Mouse (Mus musculus) C2C12 (cell line): ENCODE measurements at regions not wholly inside any gene's neighbourhood (a gene's known extent, or its start where the extent isn't known, plus 50 kb on each side); places are given as distances from the start of the nearest gene placed in this dataset.
A peak's percentile ranks its signal among the peaks of the same experiment; 100 is the strongest.

Experiments
- H3K27me3 ChIP-seq: one replicate; pipeline ENCODE4 v1.6.1; 2011; ENCODE audit not compliant: control insufficient read depth, insufficient read depth, insufficient read length
- H3K36me3 ChIP-seq: one replicate; pipeline ENCODE4 v1.6.1; 2011; ENCODE audit not compliant: control insufficient read depth, insufficient read depth
- H3K4me3 ChIP-seq: one replicate; pipeline ENCODE4 v1.5.1; 2011; ENCODE audit warnings: mild to moderate bottlenecking, control low read depth; ENCODE audit not compliant: poor library complexity, insufficient read depth, severe bottlenecking
- H3K79me2 ChIP-seq: one replicate; pipeline ENCODE4 v1.6.1; 2011; ENCODE audit not compliant: control insufficient read depth, insufficient read depth
- H3K79me3 ChIP-seq: one replicate; pipeline ENCODE4 v1.6.1; 2011; ENCODE audit warnings: low read depth, control low read depth
- H3ac ChIP-seq: one replicate; pipeline ENCODE3; 2011; ENCODE audit warnings: low read depth; ENCODE audit not compliant: control insufficient read depth, insufficient read length
- CEBPB ChIP-seq: IDR thresholded peaks from one replicate; pipeline ENCODE4 v1.6.1; 2011; ENCODE audit warnings: low read depth, mild to moderate bottlenecking, control low read depth, moderate library complexity
- CTCF ChIP-seq: IDR thresholded peaks from one replicate; pipeline ENCODE4 v1.5.1; 2011; ENCODE audit not compliant: control insufficient read depth, insufficient read depth, insufficient read length
- FOSL1 ChIP-seq: IDR thresholded peaks from one replicate; pipeline ENCODE4 v1.8.0; 2011; ENCODE audit warnings: mild to moderate bottlenecking, low read length; ENCODE audit not compliant: poor library complexity, insufficient read depth, severe bottlenecking
- MAX ChIP-seq: IDR thresholded peaks from one replicate; pipeline ENCODE4 v1.6.1; 2011; ENCODE audit warnings: mild to moderate bottlenecking, control low read depth
- MYOD1 ChIP-seq: IDR thresholded peaks from one replicate; pipeline ENCODE4 v1.6.1; 2011; ENCODE audit warnings: low read depth; ENCODE audit not compliant: control insufficient read depth, insufficient read length
- MYOG ChIP-seq: IDR thresholded peaks from one replicate; pipeline ENCODE4 v1.6.1; 2011; ENCODE audit not compliant: control insufficient read depth, insufficient read length; ENCODE audit errors: extremely low read depth
- USF1 ChIP-seq: IDR thresholded peaks from one replicate; pipeline ENCODE4 v1.6.1; 2011; ENCODE audit warnings: low read depth, mild to moderate bottlenecking, control low read depth, moderate library complexity

GRCm38 (mm10) chrX:11763351-11764082 is 396.6 kb downstream of the Bcor start:
- H3K4me3 ChIP-seq: no peak overlapping the region
- TF ChIP-seq MAX: no peak
- no peak for TF ChIP-seq CEBPB
- no peak for TF ChIP-seq CTCF
- no peak for TF ChIP-seq MYOD1
- no peak for TF ChIP-seq MYOG
- no peak for TF ChIP-seq USF1
- TF ChIP-seq FOSL1: no peak
- H3ac ChIP-seq: no peak overlapping the region
- no peaks in the 10 kb centered on the region for H3K27me3 ChIP-seq
- H3K36me3 ChIP-seq: no peaks in the 10 kb centered on the region
- H3K79me3 ChIP-seq: no peaks in the 10 kb centered on the region
- H3K79me2 ChIP-seq: no peaks in the 10 kb centered on the region

- no peak overlapping the region for H3ac ChIP-seq
- no peaks in the 10 kb centered on the region for H3K36me3 ChIP-seq
- H3K79me3 ChIP-seq: no peaks in the 10 kb centered on the region
- H3K4me3 ChIP-seq: no peak overlapping the region
- H3K79me2 ChIP-seq: no peaks in the 10 kb centered on the region
- TF ChIP-seq CEBPB: peak; percentile 69
- TF ChIP-seq FOSL1: no peak
- TF ChIP-seq MYOG: no peak
- no peak for TF ChIP-seq CTCF
- no peak for TF ChIP-seq MAX
- no peaks in the 10 kb centered on the region for H3K27me3 ChIP-seq
Measured at GRCm38 (mm10) chrX:11776236-11776899, 383.8 kb downstream of the Bcor start.

GRCm38 (mm10) chrX:11795010-11795409 is 365.1 kb downstream of the Bcor start:
- Histone ChIP-seq H3K27me3 (no peaks in the 10 kb centered on the region), H3K4me3 (no peak overlapping the region), H3K79me3 (no peaks in the 10 kb centered on the region), H3K36me3 (no peaks in the 10 kb centered on the region), H3K79me2 (no peaks in the 10 kb centered on the region), H3ac (no peak overlapping the region)
- TF ChIP-seq MYOD1 (no peak), FOSL1 (no peak), MYOG (no peak), CTCF (no peak), USF1 (no peak), MAX (no peak), CEBPB (no peak)

- Histone ChIP-seq H3ac (no peak overlapping the region), H3K36me3 (no peaks in the 10 kb centered on the region), H3K4me3 (no peak overlapping the region), H3K79me3 (no peaks in the 10 kb centered on the region), H3K79me2 (no peaks in the 10 kb centered on the region), H3K27me3 (no peaks in the 10 kb centered on the region)
- TF ChIP-seq MYOD1: no peak
- no peak for TF ChIP-seq MAX
- TF ChIP-seq CTCF: no peak
- TF ChIP-seq FOSL1: no peak
- TF ChIP-seq CEBPB: no peak
- no peak for TF ChIP-seq USF1
- no peak for TF ChIP-seq MYOG
Measured at GRCm38 (mm10) chrX:11797870-11798269, 362.3 kb downstream of the Bcor start.

- Histone ChIP-seq H3K79me3 (no peaks in the 10 kb centered on the region), H3K36me3 (no peaks in the 10 kb centered on the region), H3K79me2 (no peaks in the 10 kb centered on the region), H3K4me3 (no peak overlapping the region), H3K27me3 (no peaks in the 10 kb centered on the region), H3ac (no peak overlapping the region)
- TF ChIP-seq MYOD1 (no peak), MAX (no peak), MYOG (no peak), FOSL1 (no peak), USF1 (no peak), CEBPB (no peak)
Measured at GRCm38 (mm10) chrX:11798326-11798725, 361.8 kb downstream of the Bcor start.
